Mouse (Mus musculus) kidney, postnatal 4 days (tissue): Measurements from ENCODE around the gene Adgrd1.

Experiments used
- DNase-seq, 2 experiments: peaks; one replicate each; pipeline ENCODE4 v3.0.0; 2021; ENCODE audit warnings: mixed read lengths in 2 of 2

Gene Adgrd1

DNA sequence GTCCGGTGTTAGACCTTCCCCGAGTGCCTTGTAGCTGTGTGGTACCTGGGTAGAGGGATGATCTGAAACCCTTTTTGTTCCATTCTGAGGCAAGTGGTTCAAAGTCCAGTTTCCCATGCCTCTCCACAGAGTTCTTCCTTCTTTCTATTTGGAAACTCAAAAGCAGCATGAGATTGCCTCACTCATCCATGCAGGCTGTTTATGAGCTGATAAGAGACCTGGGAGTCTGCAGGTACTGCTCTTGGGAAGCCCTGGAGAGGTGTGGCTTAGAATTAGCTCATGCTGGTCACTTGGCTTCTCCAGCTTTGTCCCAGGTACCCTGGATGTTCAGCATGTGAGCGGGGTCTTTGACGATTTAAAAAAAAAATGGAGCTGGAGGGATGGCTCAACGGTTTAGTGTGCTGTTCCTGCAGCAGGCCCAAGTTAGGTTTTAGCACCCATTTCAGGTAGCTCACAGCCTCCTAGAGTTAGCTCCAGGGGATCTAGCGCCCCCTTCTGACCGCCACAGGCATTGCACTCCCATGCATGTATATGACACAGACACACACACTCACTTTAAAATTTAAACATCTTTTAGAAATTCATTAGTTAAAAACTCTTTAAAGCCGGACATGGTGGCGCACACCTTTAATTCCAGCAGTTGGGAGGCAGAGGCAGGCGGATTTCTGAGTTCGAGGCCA lies 65.0 kb downstream of the Adgrd1 start:
- DNase-seq, result no peak

- DNase-seq, result no peak
Measured at GRCm38 (mm10) chr5:129163416-129163815, 66.9 kb downstream of the Adgrd1 start.

DNA sequence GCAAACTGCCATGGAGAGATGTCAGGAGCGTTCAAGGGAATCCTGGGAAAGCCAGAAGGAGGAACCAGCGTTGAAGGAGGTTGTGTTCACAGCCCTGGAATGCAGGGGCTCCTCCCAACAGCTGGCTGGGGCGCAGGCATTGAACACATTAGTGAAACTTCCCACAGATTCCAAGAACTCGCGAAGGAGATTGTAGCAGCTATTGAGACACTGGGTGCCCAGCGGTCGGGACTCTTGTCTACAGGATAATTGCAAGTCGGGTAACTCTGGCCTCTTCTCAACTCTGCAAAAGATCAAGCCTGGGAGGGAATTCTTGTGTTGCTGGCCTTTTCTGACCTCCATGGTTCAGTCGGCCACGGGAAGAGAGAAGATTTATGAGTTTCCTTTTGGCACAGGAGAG lies 67.5 kb downstream of the Adgrd1 start:
- DNase-seq, result peak; percentile 59 to 78

DNA sequence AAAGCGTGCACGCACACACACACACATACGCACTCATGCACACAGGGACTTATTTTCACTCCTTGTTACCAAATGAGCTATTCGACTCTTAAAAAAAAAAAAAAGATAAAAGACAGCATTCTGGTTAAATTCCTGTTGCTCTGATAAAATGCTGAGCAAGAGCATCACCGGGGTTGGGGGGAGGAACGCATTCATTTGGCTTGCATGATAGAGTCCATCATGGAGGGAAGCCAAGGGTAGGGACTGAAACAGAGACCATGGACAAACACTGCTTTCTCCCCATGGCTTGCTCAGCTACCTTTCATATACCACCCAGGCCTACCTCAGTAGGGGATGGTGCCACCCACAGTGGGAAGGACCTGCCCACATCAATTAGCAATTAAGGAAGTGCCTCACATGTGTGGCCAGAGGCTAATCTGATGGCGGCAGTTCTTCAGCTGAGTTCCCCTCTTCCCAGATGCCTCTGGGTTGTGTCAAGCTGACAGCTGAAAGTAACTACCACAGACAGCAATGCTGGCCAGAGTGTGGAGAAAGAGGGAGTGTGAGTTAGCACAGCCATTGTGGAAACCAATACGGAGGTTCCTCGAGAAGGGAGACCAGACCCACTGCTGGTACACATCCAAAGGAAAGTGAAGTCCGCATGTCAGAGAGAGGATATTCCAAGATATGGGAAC lies 68.5 kb downstream of the Adgrd1 start:
- DNase-seq, result peak; percentile 58 to 66

DNA sequence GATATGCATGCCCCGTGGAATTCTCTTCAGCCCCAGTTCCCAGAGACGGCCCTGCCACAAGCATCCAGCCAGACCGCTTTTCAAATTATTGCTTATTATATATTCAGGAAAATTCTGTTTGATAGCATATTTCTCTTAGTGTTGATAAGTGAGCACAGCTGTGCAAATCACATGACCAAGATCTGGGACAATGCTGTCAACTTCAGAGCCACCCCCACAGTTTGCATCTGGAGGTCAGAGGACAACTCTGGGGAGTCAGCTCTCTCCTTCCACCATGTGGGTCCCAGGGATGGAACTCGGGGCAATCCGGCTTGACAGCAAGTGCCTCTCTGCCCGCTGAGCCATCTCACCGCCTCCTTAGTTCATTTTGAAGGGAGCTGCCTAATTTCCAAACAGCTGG lies 69.0 kb downstream of the Adgrd1 start:
- DNase-seq, result peak; percentile 52 to 59

DNA sequence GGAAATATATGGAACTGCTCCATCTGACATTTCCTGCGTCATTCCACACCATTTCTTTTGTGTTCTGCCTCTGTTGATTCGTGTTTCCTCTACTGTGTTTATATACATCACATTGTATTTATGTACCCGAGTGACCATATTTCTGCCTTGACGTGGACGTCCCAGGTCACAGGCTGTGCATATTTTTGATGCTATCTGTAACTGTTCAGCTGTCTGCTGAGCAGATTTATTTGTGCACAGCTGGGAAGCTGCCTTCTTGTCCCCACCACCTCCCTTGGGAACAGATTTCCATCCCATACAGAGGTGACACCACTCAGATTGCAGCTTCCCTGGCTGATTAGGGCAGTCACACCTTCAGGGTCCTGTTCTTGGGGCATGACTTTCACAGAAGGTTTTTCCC lies 72.5 kb downstream of the Adgrd1 start:
- no peak for DNase-seq

- peak; percentile 42 to 51 for DNase-seq
Measured at GRCm38 (mm10) chr5:129169567-129169966, 73.0 kb downstream of the Adgrd1 start.

- DNase-seq, result no peak
Measured at GRCm38 (mm10) chr5:129172533-129172932, 76.0 kb downstream of the Adgrd1 start.

DNA sequence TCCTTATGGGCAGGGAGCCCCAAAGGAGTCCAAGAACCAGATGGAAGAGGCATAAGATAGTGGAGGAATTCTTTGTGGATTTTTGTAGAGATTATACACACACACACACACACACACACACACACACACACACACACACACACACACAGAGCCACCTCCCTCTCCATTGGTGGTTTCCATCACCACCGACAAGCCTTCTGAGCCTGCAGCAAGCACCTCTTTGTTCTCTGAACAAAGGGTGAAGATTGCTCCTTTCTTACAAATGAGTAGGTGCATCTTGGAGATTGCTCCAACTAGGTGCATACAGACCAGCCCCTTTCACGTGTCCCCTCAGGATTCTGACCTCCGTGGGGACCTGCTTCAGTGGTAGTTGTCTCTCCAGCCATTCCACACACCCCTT lies 79.4 kb downstream of the Adgrd1 start:
- DNase-seq, result no peak

DNA sequence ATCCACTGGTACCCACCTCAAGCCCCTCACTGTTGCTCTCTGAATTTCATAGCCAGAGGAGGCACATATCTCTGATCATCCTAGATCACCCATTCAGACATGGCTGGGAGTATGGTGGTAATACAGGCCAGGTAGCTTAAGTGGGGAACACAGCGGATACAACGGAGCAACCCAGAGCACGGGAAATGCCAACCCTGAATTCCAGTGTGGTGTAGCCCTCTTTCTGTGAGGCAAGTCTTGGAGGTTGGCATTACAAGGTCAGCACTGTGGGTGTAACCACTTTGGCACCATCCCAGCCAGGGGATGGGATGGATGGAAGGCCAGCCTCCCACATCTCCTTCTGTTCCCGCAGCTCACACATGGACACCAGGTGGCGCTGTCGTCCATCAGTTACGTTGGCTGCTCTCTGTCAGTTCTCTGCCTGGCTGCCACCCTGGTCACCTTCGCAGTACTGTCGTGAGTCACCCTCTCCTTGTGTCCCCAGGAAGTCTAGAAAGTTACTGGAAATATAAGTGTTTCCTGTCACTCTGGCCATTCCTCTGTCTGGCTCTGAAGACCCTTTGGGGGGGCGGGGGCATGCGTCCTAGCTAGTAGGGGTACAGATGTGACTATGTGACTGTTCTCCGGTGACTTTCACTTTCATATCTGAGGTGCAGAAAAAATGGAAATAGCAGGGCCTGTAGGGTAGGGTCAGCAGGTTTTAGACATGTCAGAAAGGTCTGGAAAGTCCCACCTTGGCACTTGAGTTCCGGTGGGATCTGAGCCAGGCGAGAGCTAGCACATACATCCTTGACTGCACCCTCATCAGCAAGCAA lies 81.4 kb downstream of the Adgrd1 start:
- peak; percentile 94 to 96 for DNase-seq

GRCm38 (mm10) chr5:129179356-129179755 lies 82.8 kb downstream of the Adgrd1 start:
- DNase-seq, result no peak

DNA sequence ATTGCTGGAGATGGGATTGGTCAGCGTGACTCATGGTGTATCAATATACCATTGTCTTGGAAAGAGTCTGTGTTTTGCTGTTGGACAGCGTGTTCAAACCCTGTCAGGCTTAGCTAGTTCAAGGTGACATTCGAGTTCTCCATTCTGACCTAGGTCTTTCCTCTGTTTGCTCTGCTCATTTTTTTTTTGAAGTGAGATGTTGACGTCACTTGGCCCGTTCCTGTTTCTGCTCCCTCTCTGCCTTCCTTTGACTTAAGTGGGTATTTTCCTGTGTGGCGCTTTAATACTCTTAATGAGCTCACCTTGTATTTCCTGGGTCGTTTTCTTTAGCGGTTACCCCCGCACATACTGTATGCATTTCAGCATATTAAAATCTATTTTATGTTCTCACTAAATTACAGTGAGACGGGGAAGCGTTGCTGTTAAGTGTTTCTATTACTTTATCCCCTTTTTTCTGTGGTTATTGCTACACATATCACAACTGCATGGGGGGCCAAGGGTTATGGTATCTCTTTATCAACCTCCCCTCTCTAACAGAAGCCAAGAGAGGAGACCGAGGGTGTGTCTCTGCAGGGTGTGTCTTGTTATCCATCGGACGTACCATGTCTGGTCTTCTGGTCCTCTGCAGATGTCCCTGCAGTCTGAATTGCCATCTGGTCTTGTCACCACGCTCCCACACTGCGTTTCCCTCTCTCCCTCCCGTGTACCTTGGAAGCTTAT lies 83.6 kb downstream of the Adgrd1 start:
- DNase-seq, result no peak

DNA sequence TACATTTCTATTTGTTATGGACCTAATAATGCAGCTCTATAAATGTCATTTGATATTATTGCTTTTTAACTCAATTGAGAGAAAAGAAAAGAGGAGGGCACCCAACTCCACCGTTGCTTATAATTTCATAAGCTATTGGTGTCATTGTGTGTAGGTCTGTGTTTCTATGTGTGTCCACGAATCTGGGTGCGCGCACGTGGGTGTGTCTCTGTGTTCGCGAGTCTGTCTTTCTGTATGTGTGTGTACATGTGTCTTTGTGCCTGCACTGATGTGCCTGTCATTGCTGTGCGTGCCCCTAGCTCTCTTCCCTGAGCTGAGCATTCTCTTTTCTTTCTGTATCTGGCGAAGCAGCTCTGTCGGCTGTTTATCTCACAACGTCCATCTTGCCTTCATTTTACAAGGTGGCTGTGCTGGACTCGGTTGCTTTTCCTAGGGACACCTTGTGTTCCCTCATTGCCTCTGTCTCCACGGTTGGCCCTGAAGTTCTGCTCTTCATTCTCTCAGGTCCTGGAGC lies 84.2 kb downstream of the Adgrd1 start:
- DNase-seq, result no peak

- no peak for DNase-seq
Measured at GRCm38 (mm10) chr5:129181450-129181849, 84.9 kb downstream of the Adgrd1 start.

GRCm38 (mm10) chr5:129182554-129182953 lies 86.0 kb downstream of the Adgrd1 start:
- DNase-seq, result no peak

- DNase-seq, result peak; percentile 73
Measured at GRCm38 (mm10) chr5:129186260-129186659, 89.7 kb downstream of the Adgrd1 start.

DNA sequence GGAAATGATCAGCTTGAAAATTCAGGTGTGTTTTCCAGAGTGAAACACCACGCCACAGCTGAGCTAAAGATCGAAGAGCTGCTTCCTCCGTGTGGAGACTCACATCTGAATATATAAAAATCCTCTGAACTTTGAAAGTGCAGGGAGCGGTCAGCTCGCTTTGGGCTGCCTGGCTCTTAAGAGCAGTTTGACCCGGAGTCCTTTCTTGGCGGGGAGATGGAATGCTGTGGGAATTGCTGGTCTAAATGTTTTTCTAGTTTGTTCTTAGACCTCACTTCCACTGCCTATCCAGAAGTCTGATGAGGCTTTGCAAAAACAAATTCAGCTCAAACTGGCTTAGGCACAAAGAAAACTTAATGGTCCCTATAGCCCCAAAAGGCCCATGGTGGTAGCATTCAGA lies 90.4 kb downstream of the Adgrd1 start:
- peak; percentile 39 to 53 for DNase-seq

- DNase-seq, result no peak
Measured at GRCm38 (mm10) chr5:129189071-129189470, 92.5 kb downstream of the Adgrd1 start.

DNA sequence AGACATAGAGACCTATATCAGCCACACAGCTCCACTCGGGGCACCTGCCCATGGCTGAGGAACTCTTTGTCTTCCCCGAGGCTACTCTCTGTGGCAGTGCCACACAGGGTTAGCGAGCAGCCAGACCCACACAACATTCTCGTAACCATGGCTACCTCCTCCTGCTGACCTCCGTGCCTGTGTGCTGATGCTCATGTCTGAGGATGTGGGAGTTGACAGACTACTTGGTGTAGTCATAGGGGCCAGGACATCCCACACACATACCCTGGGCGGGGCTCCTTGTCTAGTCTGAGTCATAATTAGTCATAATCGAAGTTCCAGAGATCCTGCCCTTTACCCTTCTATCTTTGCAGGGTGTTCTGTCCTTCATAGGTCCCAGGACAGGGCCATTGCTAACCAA lies 93.5 kb downstream of the Adgrd1 start:
- no peak for DNase-seq

DNA sequence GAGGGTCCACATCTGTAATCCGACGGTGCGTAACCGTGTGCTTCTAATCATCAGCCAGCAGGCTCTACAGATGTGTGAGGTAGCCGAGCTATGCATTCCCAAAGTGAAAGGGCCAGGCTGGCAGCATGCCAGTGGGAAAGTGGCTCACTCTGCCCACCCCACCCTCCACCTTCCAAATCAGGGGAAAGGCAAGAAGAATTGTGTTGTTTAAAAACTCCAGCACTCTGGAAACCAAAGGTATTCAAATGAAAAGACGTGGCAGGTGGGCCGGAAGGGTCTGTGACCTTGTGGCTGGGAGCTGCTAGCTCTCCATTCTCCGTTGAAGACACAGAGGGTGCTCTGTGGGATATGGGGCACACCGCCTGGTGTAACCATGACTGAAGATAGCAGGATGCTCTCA lies 100.0 kb downstream of the Adgrd1 start:
- DNase-seq, result peak in 1 of 2 experiments; percentile 22

DNA sequence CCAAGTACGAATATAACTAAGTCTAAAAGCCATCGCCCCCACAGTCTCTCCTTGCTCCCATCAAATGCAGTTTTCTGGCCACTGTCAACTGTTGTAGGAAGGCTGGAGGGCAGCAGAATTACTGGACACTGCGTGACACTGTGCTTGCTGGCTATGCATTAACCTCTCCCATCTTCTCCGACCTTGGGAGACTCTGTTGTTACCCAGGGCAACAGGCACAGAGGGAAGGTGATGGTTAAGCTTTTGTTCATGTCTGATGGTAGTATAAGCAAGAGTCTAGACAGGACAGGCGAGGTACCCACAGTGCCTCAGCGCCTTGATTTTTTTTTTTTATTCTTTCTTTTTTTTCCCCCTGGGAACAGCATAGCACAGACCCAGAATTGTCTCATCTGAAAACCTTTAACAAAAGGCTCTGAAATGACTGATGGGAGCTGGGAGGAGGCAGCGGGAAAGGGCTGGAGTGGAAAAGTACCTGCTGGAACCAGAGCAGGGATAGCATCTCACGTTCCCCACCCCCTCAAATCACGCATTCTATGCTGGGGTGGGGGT lies 100.5 kb downstream of the Adgrd1 start:
- no peak for DNase-seq

DNA sequence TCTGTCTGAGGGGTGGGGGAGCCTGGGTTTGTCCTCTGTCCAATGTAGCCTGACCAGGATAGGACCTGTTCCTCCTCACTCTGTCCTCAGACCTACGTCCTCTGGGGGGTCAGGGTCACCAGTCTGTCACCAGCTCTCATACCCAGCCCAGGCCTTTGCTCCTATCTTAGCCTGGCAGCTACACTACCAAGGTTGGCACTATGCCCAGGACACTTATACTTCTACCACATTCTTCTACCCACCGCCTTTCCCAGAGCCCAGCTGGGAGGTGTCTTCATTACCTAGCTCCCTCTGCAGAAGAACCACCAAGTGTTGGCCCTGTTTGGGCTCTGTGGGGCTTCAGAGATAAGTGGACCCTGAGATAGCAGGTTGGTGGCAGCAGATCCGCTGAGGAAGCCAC lies 103.6 kb downstream of the Adgrd1 start:
- DNase-seq, result peak in 1 of 2 experiments; percentile 28

DNA sequence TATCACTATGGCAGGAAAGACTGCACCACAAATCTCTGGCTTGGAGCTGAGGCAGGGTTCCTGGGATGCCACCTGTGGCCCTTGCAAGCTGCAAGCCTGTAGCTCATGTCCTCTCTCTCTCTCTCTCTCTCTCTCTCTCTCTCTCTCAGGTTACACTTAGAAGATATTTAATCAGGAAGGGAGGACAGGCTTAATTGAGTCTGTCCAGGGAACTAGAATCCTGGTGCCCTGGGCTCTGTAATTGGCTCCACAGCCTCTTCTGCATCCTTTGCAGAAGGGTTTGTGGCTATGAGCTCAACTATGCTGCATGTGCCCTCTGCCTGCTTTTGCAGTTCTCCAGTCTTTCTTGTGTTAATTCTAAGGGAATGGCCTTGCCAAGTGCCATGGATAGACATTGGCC lies 111.7 kb downstream of the Adgrd1 start:
- no peak for DNase-seq
